Mouse (Mus musculus) thymus, postnatal 25 days (tissue): ENCODE measurements around the gene Adra2b.

Experiments used
- DNase-seq: peaks from one replicate; pipeline ENCODE4 v3.0.0; 2022

Gene Adra2b

GRCm38 (mm10) chr2:127362459-127363281, at the start of gene Adra2b:
Gene Adra2b (plus strand): TSS chr2:127363208.
- DNase-seq, result peak; percentile 79

- DNase-seq, result peak; percentile 45
Measured at GRCm38 (mm10) chr2:127313878-127314277, 49.1 kb upstream of the Adra2b start.

GRCm38 (mm10) chr2:127314467-127315154, 48.4 kb upstream of the Adra2b start:
- DNase-seq, result peak; percentile 88

GRCm38 (mm10) chr2:127315155-127315470, 47.9 kb upstream of the Adra2b start:
- DNase-seq, result peak; percentile 9

GRCm38 (mm10) chr2:127316431-127316830, 46.6 kb upstream of the Adra2b start:
- no peak for DNase-seq

- peak; percentile 47 for DNase-seq
Measured at GRCm38 (mm10) chr2:127318136-127318535, 44.9 kb upstream of the Adra2b start.

- DNase-seq, result no peak
Measured at GRCm38 (mm10) chr2:127319071-127319470, 43.9 kb upstream of the Adra2b start.

- DNase-seq, result no peak
Measured at GRCm38 (mm10) chr2:127322671-127323285, 40.2 kb upstream of the Adra2b start.

GRCm38 (mm10) chr2:127323667-127324066, 39.3 kb upstream of the Adra2b start:
- DNase-seq, result no peak

- no peak for DNase-seq
Measured at GRCm38 (mm10) chr2:127324456-127324855, 38.6 kb upstream of the Adra2b start.

GRCm38 (mm10) chr2:127328090-127328851, 34.7 kb upstream of the Adra2b start:
- peak; percentile 55 for DNase-seq

GRCm38 (mm10) chr2:127332807-127333570, 30.0 kb upstream of the Adra2b start:
- DNase-seq, result peak; percentile 80

GRCm38 (mm10) chr2:127333945-127334603, 28.9 kb upstream of the Adra2b start:
- peak; percentile 75 for DNase-seq

- peak; percentile 90 for DNase-seq
Measured at GRCm38 (mm10) chr2:127335078-127335541, 27.9 kb upstream of the Adra2b start.

- peak; percentile 98 for DNase-seq
Measured at GRCm38 (mm10) chr2:127335767-127336496, 27.1 kb upstream of the Adra2b start, which contains the start of gene Dusp2. Gene Dusp2 (plus strand): TSS chr2:127336159.

GRCm38 (mm10) chr2:127336497-127336832, 26.5 kb upstream of the Adra2b start:
- no peak for DNase-seq

GRCm38 (mm10) chr2:127336885-127337284, 26.1 kb upstream of the Adra2b start:
- DNase-seq, result no peak

- peak; percentile 80 for DNase-seq
Measured at GRCm38 (mm10) chr2:127337531-127337930, 25.5 kb upstream of the Adra2b start.

GRCm38 (mm10) chr2:127338012-127338411, 25.0 kb upstream of the Adra2b start:
- no peak for DNase-seq

GRCm38 (mm10) chr2:127338416-127338815, 24.6 kb upstream of the Adra2b start, which contains the start of gene Astl:
Gene Astl (plus strand): TSS chr2:127338639.
- DNase-seq, result no peak

GRCm38 (mm10) chr2:127338833-127339232, 24.2 kb upstream of the Adra2b start:
- peak; percentile 60 for DNase-seq
